Mouse (Mus musculus): ENCODE results near the gene Ccnh. TPM values are rescaled to one million over a fixed set of nuclear protein-coding genes. Genes with fewer than 3 reads are reported as not detected.
A peak's percentile ranks its signal among the peaks of the same experiment; 100 is the strongest.
"Not testable (repeated sequence)": the region's sequence is repeated elsewhere in the genome, so short reads cannot be mapped to it uniquely, and the experiment has no call there.

Ccnh gene
- 86.6 and 105 TPM in 2 replicates for total RNA-seq (2017)

- ATAC-seq (replicated peaks; ENCODE audit: low read depth, poor library complexity, severe bottlenecking): peak; percentile 95
These were observed at the start of gene Ccnh for GRCm38 (mm10) chr13:85188903-85189643. Gene Ccnh, plus strand, starts transcription at chr13:85189408.

- ATAC-seq (replicated peaks; ENCODE audit: low read depth, poor library complexity, severe bottlenecking): not testable (repeated sequence)
These were observed 45.8 kb upstream of the Ccnh start for GRCm38 (mm10) chr13:85143361-85143760.

- no peak for ATAC-seq (replicated peaks; ENCODE audit: low read depth, poor library complexity, severe bottlenecking)
These were observed 42.7 kb upstream of the Ccnh start for GRCm38 (mm10) chr13:85146471-85146870.

GRCm38 (mm10) chr13:85154746-85155145, 34.5 kb upstream of the Ccnh start:
- ATAC-seq (replicated peaks; ENCODE audit: low read depth, poor library complexity, severe bottlenecking): no peak

GRCm38 (mm10) chr13:85159971-85160370, 29.2 kb upstream of the Ccnh start:
- ATAC-seq (replicated peaks; ENCODE audit: low read depth, poor library complexity, severe bottlenecking): no peak

GRCm38 (mm10) chr13:85164512-85165124, 24.6 kb upstream of the Ccnh start:
- 0 out of 2 replicates have a peak, but pooled peaks have one; percentile 39 for ATAC-seq (replicated peaks; ENCODE audit: low read depth, poor library complexity, severe bottlenecking)

- ATAC-seq (replicated peaks; ENCODE audit: low read depth, poor library complexity, severe bottlenecking): peak; percentile 64
These were observed 475 bp downstream of the Ccnh start for GRCm38 (mm10) chr13:85189644-85190121.

GRCm38 (mm10) chr13:85191253-85191652, 2.0 kb downstream of the Ccnh start:
- no peak for ATAC-seq (replicated peaks; ENCODE audit: low read depth, poor library complexity, severe bottlenecking)

- peak; percentile 88 for ATAC-seq (replicated peaks; ENCODE audit: low read depth, poor library complexity, severe bottlenecking)
These were observed 18.3 kb downstream of the Ccnh start for GRCm38 (mm10) chr13:85207493-85207892.

- no peak for ATAC-seq (replicated peaks; ENCODE audit: low read depth, poor library complexity, severe bottlenecking)
These were observed 19.4 kb downstream of the Ccnh start for GRCm38 (mm10) chr13:85208656-85209055.

GRCm38 (mm10) chr13:85210353-85210752, 21.1 kb downstream of the Ccnh start:
- no peak for ATAC-seq (replicated peaks; ENCODE audit: low read depth, poor library complexity, severe bottlenecking)

- ATAC-seq (replicated peaks; ENCODE audit: low read depth, poor library complexity, severe bottlenecking): no peak
These were observed 29.4 kb downstream of the Ccnh start for GRCm38 (mm10) chr13:85218656-85219055.

GRCm38 (mm10) chr13:85238760-85239159, 49.6 kb downstream of the Ccnh start:
- no peak for ATAC-seq (replicated peaks; ENCODE audit: low read depth, poor library complexity, severe bottlenecking)

Other genes starting within 250 kb of the Ccnh start
- 80.6 and 136 TPM in 2 replicates for gene Rasa1, start 99.7 kb downstream of the Ccnh start, total RNA-seq (2017)

All from common myeloid progenitor, adult 5-6 weeks (primary cell).